Mouse (Mus musculus): Measurements from ENCODE around the gene Dcaf10. TPM values are rescaled to one million over a fixed set of nuclear protein-coding genes. Genes with fewer than 3 reads are reported as not detected.
A peak's percentile ranks its signal among the peaks of the same experiment; 100 is the strongest.
"Not testable (repeated sequence)": the region's sequence is repeated elsewhere in the genome, so short reads cannot be mapped to it uniquely, and the experiment has no call there.

Dcaf10 gene
- polyA plus RNA-seq, 1 experiment from 2014 or later: 7.8 TPM

GRCm38 (mm10) chr4:45393658-45394057 lies 51.8 kb downstream of the Dcaf10 start:
- ATAC-seq (ENCODE audit: extremely low read depth, insufficient number of reproducible peaks, low FRiP score, low TSS enrichment): no peak
- Histone ChIP-seq H3K4me3 (no peak overlapping the region), H3K36me3 (peaks cover 32% of the 10 kb centered on the region), H3K27me3 (replicated peaks) (no peaks in the 10 kb centered on the region), H3K27ac (replicated peaks) (no peak overlapping the region), H3K9me3 (no peaks in the 10 kb centered on the region), H3K4me2 (no peak overlapping the region), H3K4me1 (peaks cover 6% of the 10 kb centered on the region), H3K9ac (no peak overlapping the region)
- WGBS: 78% methylated on average over 5 of the region's 5 CpGs

GRCm38 (mm10) chr4:45396211-45396610 lies 54.3 kb downstream of the Dcaf10 start:
- H3K4me3 ChIP-seq; H3K9ac ChIP-seq; H3K4me1 ChIP-seq; H3K27ac ChIP-seq (replicated peaks); ATAC-seq (ENCODE audit: extremely low read depth, insufficient number of reproducible peaks, low FRiP score, low TSS enrichment); H3K4me2 ChIP-seq; H3K27me3 ChIP-seq (replicated peaks); H3K9me3 ChIP-seq: not testable (repeated sequence)
- H3K36me3 ChIP-seq: peaks cover 57% of the 10 kb centered on the region
- 81% methylated on average over 6 of the region's 6 CpGs for WGBS

DNA sequence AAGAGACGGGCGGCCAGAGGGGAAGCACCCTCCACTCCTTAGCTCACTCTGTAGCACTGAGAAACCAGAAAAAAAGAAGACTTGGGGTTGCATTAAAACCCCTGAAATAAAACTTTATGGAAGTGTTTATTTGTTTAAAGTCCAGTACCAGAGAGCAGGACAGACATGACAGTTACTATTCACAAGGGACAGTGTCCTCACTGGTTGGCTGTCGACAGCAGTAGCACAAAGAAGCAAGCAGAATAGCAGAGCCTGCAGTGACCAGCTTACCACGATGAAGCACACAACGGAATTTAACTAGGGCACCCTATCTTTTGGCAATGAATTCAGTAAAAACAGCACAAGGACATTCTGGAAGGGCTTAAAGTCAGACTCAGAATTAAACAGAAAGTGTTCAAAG lies 56.4 kb downstream of the Dcaf10 start:
- WGBS: 70% methylated on average over 5 of the region's 5 CpGs
- H3K4me2 ChIP-seq; H3K27me3 ChIP-seq (replicated peaks); ATAC-seq (ENCODE audit: extremely low read depth, insufficient number of reproducible peaks, low FRiP score, low TSS enrichment); H3K4me3 ChIP-seq; H3K27ac ChIP-seq (replicated peaks); H3K9me3 ChIP-seq; H3K9ac ChIP-seq: not testable (repeated sequence)
- Histone ChIP-seq H3K36me3 (peaks cover 73% of the 10 kb centered on the region), H3K4me1 (peaks cover 16% of the 10 kb centered on the region)

DNA sequence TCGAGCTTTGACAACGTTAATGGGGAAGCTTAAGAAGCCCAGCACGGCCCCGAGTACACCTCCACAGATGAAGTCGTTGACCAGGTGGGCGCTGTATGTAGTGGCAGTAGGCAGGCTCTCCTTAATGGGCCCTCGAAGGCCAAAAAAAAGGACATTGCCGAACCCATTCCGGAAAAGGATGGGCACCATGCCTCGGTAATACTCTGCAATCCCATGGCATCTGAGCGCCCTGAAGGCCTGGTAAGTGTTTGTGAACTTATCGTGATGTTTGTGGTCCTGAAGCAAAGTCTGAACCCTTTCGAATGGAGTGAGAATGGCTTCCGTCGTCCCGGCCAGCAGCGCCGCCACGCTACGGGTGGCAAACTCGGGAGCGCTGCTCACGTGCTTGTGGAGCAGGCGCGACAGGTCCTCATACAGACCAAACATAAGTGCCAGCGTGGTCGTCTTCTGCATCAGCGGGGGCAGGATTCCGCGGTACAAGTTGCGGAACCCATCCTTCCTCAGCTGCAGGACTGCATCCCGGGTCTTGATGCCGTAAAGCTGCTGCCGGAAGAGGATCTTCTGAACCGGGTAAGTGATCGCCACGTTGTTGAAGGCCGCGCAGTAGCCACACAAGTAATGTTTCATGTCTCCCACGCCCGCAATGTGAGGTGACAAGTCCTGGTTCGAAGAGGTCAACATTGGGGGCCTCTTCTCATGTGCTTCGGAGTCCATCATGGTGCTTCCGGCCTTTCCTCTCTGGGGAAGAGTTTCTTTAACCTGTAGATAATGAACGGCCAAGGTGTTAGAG lies 57.7 kb downstream of the Dcaf10 start:
- Histone ChIP-seq H3K4me3 (no peak overlapping the region), H3K27me3 (replicated peaks) (no peaks in the 10 kb centered on the region), H3K9me3 (no peaks in the 10 kb centered on the region), H3K4me2 (no peak overlapping the region), H3K4me1 (peaks cover 28% of the 10 kb centered on the region), H3K9ac (no peak overlapping the region), H3K27ac (replicated peaks) (no peak overlapping the region), H3K36me3 (peaks cover 86% of the 10 kb centered on the region)
- no peak for ATAC-seq (ENCODE audit: extremely low read depth, insufficient number of reproducible peaks, low FRiP score, low TSS enrichment)
- whole genome bisulfite sequencing: 92% methylated on average over 45 of the region's 45 CpGs

- H3K4me3 ChIP-seq: no peak overlapping the region
- H3K27me3 ChIP-seq (replicated peaks): no peaks in the 10 kb centered on the region
- peaks cover 48% of the 10 kb centered on the region for H3K4me1 ChIP-seq
- no peak overlapping the region for H3K9ac ChIP-seq
- H3K36me3 ChIP-seq: peaks cover 68% of the 10 kb centered on the region
- H3K27ac ChIP-seq (replicated peaks): peak overlapping the region; percentile 49; the same call in 1 of the 2 replicates
- no peaks in the 10 kb centered on the region for H3K9me3 ChIP-seq
- ATAC-seq (ENCODE audit: extremely low read depth, insufficient number of reproducible peaks, low FRiP score, low TSS enrichment): no peak
- 86% methylated on average over 4 of the region's 4 CpGs for WGBS
- peak overlapping the region; percentile 22; the same call in 1 of the 2 replicates for H3K4me2 ChIP-seq
These were observed 60.4 kb downstream of the Dcaf10 start for GRCm38 (mm10) chr4:45402281-45402680.

DNA sequence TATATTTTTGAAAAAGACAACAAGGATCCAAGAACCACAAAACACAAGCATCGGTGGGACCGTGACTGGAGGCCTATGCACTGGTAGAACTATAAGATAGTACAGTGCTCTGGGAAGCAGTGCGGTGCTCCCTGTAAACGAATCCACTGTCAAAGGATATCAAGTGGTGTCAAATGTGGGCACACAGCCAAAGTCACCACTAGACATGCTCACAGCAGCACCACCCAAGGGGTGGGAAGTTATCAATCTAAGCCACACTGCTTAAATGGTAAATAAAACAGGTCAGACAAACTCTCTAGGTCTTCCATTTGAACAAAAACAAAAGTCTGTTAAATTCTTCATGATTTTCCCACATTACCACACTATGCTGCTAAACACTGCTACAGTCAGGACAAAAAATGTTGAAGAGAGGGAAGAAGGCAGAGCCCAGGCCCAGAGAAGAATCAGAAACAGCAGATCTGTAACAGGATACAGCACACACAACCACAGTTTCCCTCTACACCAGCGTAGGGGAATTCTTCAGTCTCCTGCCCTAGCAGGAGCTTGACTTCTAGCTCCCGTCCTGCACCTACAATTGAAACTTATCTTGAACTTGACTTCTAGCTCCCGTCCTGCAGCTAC lies 61.1 kb downstream of the Dcaf10 start:
- H3K4me3 ChIP-seq: no peak overlapping the region
- H3K9ac ChIP-seq: no peak overlapping the region
- H3K9me3 ChIP-seq: no peaks in the 10 kb centered on the region
- WGBS: 31% methylated on average over 7 of the region's 7 CpGs
- H3K4me1 ChIP-seq: peaks cover 54% of the 10 kb centered on the region
- no peaks in the 10 kb centered on the region for H3K27me3 ChIP-seq (replicated peaks)
- H3K36me3 ChIP-seq: peaks cover 61% of the 10 kb centered on the region
- peak overlapping the region; percentile 58 for H3K27ac ChIP-seq (replicated peaks)
- H3K4me2 ChIP-seq: peak overlapping the region; percentile 22; the same call in 1 of the 2 replicates
- ATAC-seq (ENCODE audit: extremely low read depth, insufficient number of reproducible peaks, low FRiP score, low TSS enrichment): peak; percentile 34; the same call in 1 of the 2 replicates

- Histone ChIP-seq H3K4me3 (no peak overlapping the region), H3K36me3 (peaks cover 56% of the 10 kb centered on the region), H3K27me3 (replicated peaks) (no peaks in the 10 kb centered on the region), H3K9ac (no peak overlapping the region), H3K27ac (replicated peaks) (peak overlapping the region; percentile 58), H3K4me2 (no peak overlapping the region), H3K9me3 (no peaks in the 10 kb centered on the region), H3K4me1 (peaks cover 54% of the 10 kb centered on the region)
- WGBS: 60% methylated on average over 7 of the region's 7 CpGs
- no peak for ATAC-seq (ENCODE audit: extremely low read depth, insufficient number of reproducible peaks, low FRiP score, low TSS enrichment)
These were observed 61.6 kb downstream of the Dcaf10 start for GRCm38 (mm10) chr4:45403499-45403878.

- Histone ChIP-seq H3K4me1 (peaks cover 52% of the 10 kb centered on the region), H3K27me3 (replicated peaks) (no peaks in the 10 kb centered on the region), H3K36me3 (peaks cover 50% of the 10 kb centered on the region), H3K9me3 (no peaks in the 10 kb centered on the region), H3K9ac (no peak overlapping the region), H3K27ac (replicated peaks) (no peak overlapping the region), H3K4me3 (no peak overlapping the region), H3K4me2 (no peak overlapping the region)
- WGBS: 90% methylated on average over 7 of the region's 7 CpGs
- no peak for ATAC-seq (ENCODE audit: extremely low read depth, insufficient number of reproducible peaks, low FRiP score, low TSS enrichment)
These were observed 62.2 kb downstream of the Dcaf10 start for GRCm38 (mm10) chr4:45404086-45404485.

DNA sequence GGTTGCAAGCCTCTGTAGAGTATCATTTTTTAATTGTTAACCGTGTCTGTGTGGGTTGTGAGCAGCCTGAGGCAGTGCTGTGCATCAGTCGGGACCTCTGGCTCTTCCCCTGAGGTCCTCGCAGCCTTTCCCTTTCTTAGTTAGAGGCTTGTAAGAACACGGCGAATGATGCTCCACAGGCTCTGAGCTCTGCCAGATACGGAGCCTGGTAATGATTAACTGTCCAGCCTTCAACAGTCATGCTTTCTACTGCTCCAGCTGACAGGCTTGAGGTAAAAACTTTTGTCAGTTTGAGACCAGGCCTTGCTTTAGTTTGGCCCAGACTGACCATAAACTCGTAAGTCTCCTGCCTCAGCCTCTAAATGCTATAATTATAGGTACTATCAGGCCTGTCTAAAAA lies 63.4 kb downstream of the Dcaf10 start:
- 63% methylated on average over 7 of the region's 7 CpGs for WGBS
- no peak overlapping the region for H3K4me3 ChIP-seq
- H3K9ac ChIP-seq: peak overlapping the region; percentile 37; the same call in 1 of the 2 replicates
- ATAC-seq (ENCODE audit: extremely low read depth, insufficient number of reproducible peaks, low FRiP score, low TSS enrichment): no peak
- H3K9me3 ChIP-seq: no peaks in the 10 kb centered on the region
- H3K4me2 ChIP-seq: no peak overlapping the region
- peaks cover 38% of the 10 kb centered on the region for H3K36me3 ChIP-seq
- H3K4me1 ChIP-seq: peaks cover 55% of the 10 kb centered on the region
- no peak overlapping the region for H3K27ac ChIP-seq (replicated peaks)
- no peaks in the 10 kb centered on the region for H3K27me3 ChIP-seq (replicated peaks)

DNA sequence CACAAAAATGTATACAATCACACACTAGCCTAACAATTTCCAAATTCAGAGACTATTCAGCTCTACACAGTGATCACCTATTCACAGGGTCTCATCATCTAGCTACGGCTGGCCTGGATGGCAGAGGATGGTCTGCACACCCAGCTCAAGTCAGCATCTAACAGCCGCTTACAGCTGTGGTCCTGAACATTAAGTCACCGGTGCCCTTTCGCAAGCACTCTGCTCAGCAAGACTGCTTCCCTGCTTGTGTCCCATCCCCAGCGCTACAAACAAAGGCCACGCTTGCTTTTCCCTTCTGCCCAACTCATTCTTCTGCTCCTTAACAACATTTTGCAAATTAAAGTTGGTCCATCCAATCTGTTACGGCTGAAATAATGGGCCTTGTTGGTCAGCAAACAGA lies 64.5 kb downstream of the Dcaf10 start:
- 85% methylated on average over 7 of the region's 7 CpGs for WGBS
- H3K4me2 ChIP-seq: peak overlapping the region; percentile 94
- H3K4me1 ChIP-seq: peaks cover 55% of the 10 kb centered on the region
- peak overlapping the region; percentile 98 for H3K9ac ChIP-seq
- no peak overlapping the region; the same call in 1 of the 2 replicates for H3K27ac ChIP-seq (replicated peaks)
- no peak for ATAC-seq (ENCODE audit: extremely low read depth, insufficient number of reproducible peaks, low FRiP score, low TSS enrichment)
- H3K4me3 ChIP-seq: peak overlapping the region; percentile 99
- no peaks in the 10 kb centered on the region for H3K27me3 ChIP-seq (replicated peaks)
- peaks cover 28% of the 10 kb centered on the region for H3K36me3 ChIP-seq
- no peaks in the 10 kb centered on the region for H3K9me3 ChIP-seq

- Histone ChIP-seq H3K4me2 (peak overlapping the region; percentile 94), H3K27me3 (replicated peaks) (no peaks in the 10 kb centered on the region), H3K9ac (peak overlapping the region; percentile 98), H3K4me3 (peak overlapping the region; percentile 99), H3K4me1 (peaks cover 55% of the 10 kb centered on the region), H3K27ac (replicated peaks) (peak overlapping the region; percentile 93), H3K9me3 (no peaks in the 10 kb centered on the region), H3K36me3 (peaks cover 22% of the 10 kb centered on the region)
- WGBS: 47% methylated on average over 5 of the region's 5 CpGs
- ATAC-seq (ENCODE audit: extremely low read depth, insufficient number of reproducible peaks, low FRiP score, low TSS enrichment): no peak
These were observed 65.3 kb downstream of the Dcaf10 start for GRCm38 (mm10) chr4:45407001-45407702.
